Mouse (Mus musculus): Measurements from ENCODE around the gene Zdhhc11.

GRCm38 (mm10) chr13:73938177-73938560 lies 25.5 kb upstream of the Zdhhc11 start:
- TF ChIP-seq POLR2A (IDR thresholded peaks at IDR 0.05; ENCODE audit: low read depth, low read length) (no peak), CTCF (IDR thresholded peaks at IDR 0.05; ENCODE audit: extremely low read depth, insufficient read depth, insufficient read length, insufficient replicate concordance) (no peak)
